Mouse (Mus musculus): Measurements from ENCODE around the gene Rxfp2. TPM values are rescaled to one million over a fixed set of nuclear protein-coding genes. Genes with fewer than 3 reads are reported as not detected.

The Rxfp2 gene
- polyA plus RNA-seq, 1 experiment: not detected

- TF ChIP-seq MYOG (IDR thresholded peaks at IDR 0.05; ENCODE audit: control insufficient read depth, extremely low read depth, insufficient read length) (no peak), MYOD1 (IDR thresholded peaks at IDR 0.05; ENCODE audit: control insufficient read depth, insufficient read length, low read depth) (no peak), CEBPB (IDR thresholded peaks at IDR 0.05; ENCODE audit: low read depth) (no peak), CTCF (IDR thresholded peaks at IDR 0.05; ENCODE audit: control insufficient read depth, insufficient read depth, insufficient read length) (no peak), MAX (IDR thresholded peaks at IDR 0.05) (no peak), FOSL1 (IDR thresholded peaks at IDR 0.05; ENCODE audit: insufficient read depth, low read length, poor library complexity, severe bottlenecking) (no peak), USF1 (IDR thresholded peaks at IDR 0.05; ENCODE audit: low read depth) (no peak)
- Histone ChIP-seq H3K36me3 (ENCODE audit: control insufficient read depth, insufficient read depth) (no peaks in the 10 kb centered on the region), H3ac (ENCODE audit: control insufficient read depth, insufficient read length, low read depth) (no peak overlapping the region), H3K27me3 (ENCODE audit: control insufficient read depth, insufficient read depth, insufficient read length) (no peaks in the 10 kb centered on the region), H3K4me3 (ENCODE audit: insufficient read depth, poor library complexity, severe bottlenecking) (no peak overlapping the region), H3K79me2 (ENCODE audit: control insufficient read depth, insufficient read depth) (no peaks in the 10 kb centered on the region), H3K79me3 (ENCODE audit: low read depth) (no peaks in the 10 kb centered on the region)
These were observed 8.1 kb downstream of the Rxfp2 start for GRCm38 (mm10) chr5:150026509-150027087.

GRCm38 (mm10) chr5:150031201-150031600 is 12.7 kb downstream of the Rxfp2 start:
- Histone ChIP-seq H3K79me3 (ENCODE audit: low read depth) (no peaks in the 10 kb centered on the region), H3K79me2 (ENCODE audit: control insufficient read depth, insufficient read depth) (no peaks in the 10 kb centered on the region), H3K27me3 (ENCODE audit: control insufficient read depth, insufficient read depth, insufficient read length) (no peaks in the 10 kb centered on the region), H3ac (ENCODE audit: control insufficient read depth, insufficient read length, low read depth) (no peak overlapping the region), H3K4me3 (ENCODE audit: insufficient read depth, poor library complexity, severe bottlenecking) (no peak overlapping the region), H3K36me3 (ENCODE audit: control insufficient read depth, insufficient read depth) (no peaks in the 10 kb centered on the region)
- TF ChIP-seq MYOG (IDR thresholded peaks at IDR 0.05; ENCODE audit: control insufficient read depth, extremely low read depth, insufficient read length) (no peak), USF1 (IDR thresholded peaks at IDR 0.05; ENCODE audit: low read depth) (no peak), CEBPB (IDR thresholded peaks at IDR 0.05; ENCODE audit: low read depth) (no peak), MYOD1 (IDR thresholded peaks at IDR 0.05; ENCODE audit: control insufficient read depth, insufficient read length, low read depth) (no peak), MAX (IDR thresholded peaks at IDR 0.05) (no peak), FOSL1 (IDR thresholded peaks at IDR 0.05; ENCODE audit: insufficient read depth, low read length, poor library complexity, severe bottlenecking) (no peak), CTCF (IDR thresholded peaks at IDR 0.05; ENCODE audit: control insufficient read depth, insufficient read depth, insufficient read length) (no peak)

- no peak overlapping the region for H3K4me3 ChIP-seq (ENCODE audit: insufficient read depth, poor library complexity, severe bottlenecking)
- H3ac ChIP-seq (ENCODE audit: control insufficient read depth, insufficient read length, low read depth): no peak overlapping the region
- TF ChIP-seq MYOD1 (IDR thresholded peaks at IDR 0.05; ENCODE audit: control insufficient read depth, insufficient read length, low read depth) (no peak), CEBPB (IDR thresholded peaks at IDR 0.05; ENCODE audit: low read depth) (no peak), USF1 (IDR thresholded peaks at IDR 0.05; ENCODE audit: low read depth) (no peak), CTCF (IDR thresholded peaks at IDR 0.05; ENCODE audit: control insufficient read depth, insufficient read depth, insufficient read length) (no peak), MYOG (IDR thresholded peaks at IDR 0.05; ENCODE audit: control insufficient read depth, extremely low read depth, insufficient read length) (no peak), FOSL1 (IDR thresholded peaks at IDR 0.05; ENCODE audit: insufficient read depth, low read length, poor library complexity, severe bottlenecking) (no peak), MAX (IDR thresholded peaks at IDR 0.05) (no peak)
- H3K79me3 ChIP-seq (ENCODE audit: low read depth): no peaks in the 10 kb centered on the region
- H3K36me3 ChIP-seq (ENCODE audit: control insufficient read depth, insufficient read depth): no peaks in the 10 kb centered on the region
- no peaks in the 10 kb centered on the region for H3K79me2 ChIP-seq (ENCODE audit: control insufficient read depth, insufficient read depth)
- no peaks in the 10 kb centered on the region for H3K27me3 ChIP-seq (ENCODE audit: control insufficient read depth, insufficient read depth, insufficient read length)
These were observed 13.2 kb downstream of the Rxfp2 start for GRCm38 (mm10) chr5:150031634-150032033.

- TF ChIP-seq CEBPB (IDR thresholded peaks at IDR 0.05; ENCODE audit: low read depth) (no peak), MYOD1 (IDR thresholded peaks at IDR 0.05; ENCODE audit: control insufficient read depth, insufficient read length, low read depth) (peak; percentile 20), USF1 (IDR thresholded peaks at IDR 0.05; ENCODE audit: low read depth) (no peak), MAX (IDR thresholded peaks at IDR 0.05) (no peak)
- H3K4me3 ChIP-seq (ENCODE audit: insufficient read depth, poor library complexity, severe bottlenecking): no peak overlapping the region
- no peaks in the 10 kb centered on the region for H3K27me3 ChIP-seq (ENCODE audit: control insufficient read depth, insufficient read depth, insufficient read length)
- no peak overlapping the region for H3ac ChIP-seq (ENCODE audit: control insufficient read depth, insufficient read length, low read depth)
- H3K79me3 ChIP-seq (ENCODE audit: low read depth): no peaks in the 10 kb centered on the region
- no peaks in the 10 kb centered on the region for H3K79me2 ChIP-seq (ENCODE audit: control insufficient read depth, insufficient read depth)
- no peaks in the 10 kb centered on the region for H3K36me3 ChIP-seq (ENCODE audit: control insufficient read depth, insufficient read depth)
These were observed 13.6 kb downstream of the Rxfp2 start for GRCm38 (mm10) chr5:150032075-150032492.

- no peaks in the 10 kb centered on the region for H3K36me3 ChIP-seq (ENCODE audit: control insufficient read depth, insufficient read depth)
- H3K27me3 ChIP-seq (ENCODE audit: control insufficient read depth, insufficient read depth, insufficient read length): no peaks in the 10 kb centered on the region
- no peak overlapping the region for H3K4me3 ChIP-seq (ENCODE audit: insufficient read depth, poor library complexity, severe bottlenecking)
- H3K79me3 ChIP-seq (ENCODE audit: low read depth): no peaks in the 10 kb centered on the region
- no peaks in the 10 kb centered on the region for H3K79me2 ChIP-seq (ENCODE audit: control insufficient read depth, insufficient read depth)
- no peak overlapping the region for H3ac ChIP-seq (ENCODE audit: control insufficient read depth, insufficient read length, low read depth)
- no peak for TF ChIP-seq MYOG (IDR thresholded peaks at IDR 0.05; ENCODE audit: control insufficient read depth, extremely low read depth, insufficient read length)
- TF ChIP-seq CEBPB (IDR thresholded peaks at IDR 0.05; ENCODE audit: low read depth): no peak
These were observed 17.8 kb downstream of the Rxfp2 start for GRCm38 (mm10) chr5:150036286-150036685.

GRCm38 (mm10) chr5:150036918-150037317 is 18.4 kb downstream of the Rxfp2 start:
- no peaks in the 10 kb centered on the region for H3K79me3 ChIP-seq (ENCODE audit: low read depth)
- no peak overlapping the region for H3ac ChIP-seq (ENCODE audit: control insufficient read depth, insufficient read length, low read depth)
- no peaks in the 10 kb centered on the region for H3K27me3 ChIP-seq (ENCODE audit: control insufficient read depth, insufficient read depth, insufficient read length)
- H3K79me2 ChIP-seq (ENCODE audit: control insufficient read depth, insufficient read depth): no peaks in the 10 kb centered on the region
- no peak for TF ChIP-seq MAX (IDR thresholded peaks at IDR 0.05)
- no peak for TF ChIP-seq USF1 (IDR thresholded peaks at IDR 0.05; ENCODE audit: low read depth)
- TF ChIP-seq FOSL1 (IDR thresholded peaks at IDR 0.05; ENCODE audit: insufficient read depth, low read length, poor library complexity, severe bottlenecking): no peak
- TF ChIP-seq CEBPB (IDR thresholded peaks at IDR 0.05; ENCODE audit: low read depth): no peak
- no peak for TF ChIP-seq MYOD1 (IDR thresholded peaks at IDR 0.05; ENCODE audit: control insufficient read depth, insufficient read length, low read depth)
- no peak for TF ChIP-seq CTCF (IDR thresholded peaks at IDR 0.05; ENCODE audit: control insufficient read depth, insufficient read depth, insufficient read length)
- no peak for TF ChIP-seq MYOG (IDR thresholded peaks at IDR 0.05; ENCODE audit: control insufficient read depth, extremely low read depth, insufficient read length)
- no peak overlapping the region for H3K4me3 ChIP-seq (ENCODE audit: insufficient read depth, poor library complexity, severe bottlenecking)
- no peaks in the 10 kb centered on the region for H3K36me3 ChIP-seq (ENCODE audit: control insufficient read depth, insufficient read depth)

Data from C2C12 (cell line).